Mouse (Mus musculus) MEL (cell line): ENCODE results near the gene Tmem251.
A peak's percentile ranks its signal among the peaks of the same experiment; 100 is the strongest.

Experiments used
- CHD1 ChIP-seq: IDR thresholded peaks from 2 replicates; pipeline ENCODE4 v1.6.1; 2012; ENCODE audit warnings: low read depth, mild to moderate bottlenecking, inconsistent platforms, low read length, improper control_type of control experiment
- CTCF ChIP-seq, 3 experiments: IDR thresholded peaks in 2 of 3; conservative IDR thresholded peaks in 1 of 3; 2 replicates each; pipeline ENCODE4 v1.5.1; 2011 to 2012; ENCODE audit warnings: low read length in 3 of 3, low read depth in 2 of 3, mild to moderate bottlenecking in 2 of 3, improper control_type of control experiment in 1 of 3, inconsistent platforms in 1 of 3, mixed read lengths in 1 of 3, moderate library complexity in 1 of 3; ENCODE audit not compliant: control insufficient read depth in 1 of 3, insufficient read depth in 1 of 3, poor library complexity in 1 of 3, severe bottlenecking in 1 of 3
- EP300 ChIP-seq, 2 experiments: IDR thresholded peaks; 2 replicates each; pipeline ENCODE4 v1.6.1; 2011; ENCODE audit warnings: improper control_type of control experiment in 2 of 2, low read length in 2 of 2, low read depth in 1 of 2, mild to moderate bottlenecking in 1 of 2
- POLR2A ChIP-seq, 2 experiments: IDR thresholded peaks; 2 replicates each; pipeline ENCODE4 v1.6.1; 2011 to 2012; ENCODE audit warnings: low read length in 2 of 2, mild to moderate bottlenecking in 2 of 2, control low read depth in 1 of 2, improper control_type of control experiment in 1 of 2, low read depth in 1 of 2, moderate library complexity in 1 of 2; ENCODE audit not compliant: control insufficient read depth in 1 of 2, insufficient read depth in 1 of 2, poor library complexity in 1 of 2
- ZKSCAN1 ChIP-seq: IDR thresholded peaks from 2 replicates; pipeline ENCODE4 v1.6.1; 2012; ENCODE audit warnings: low read depth, mild to moderate bottlenecking, inconsistent platforms, low read length, improper control_type of control experiment, moderate library complexity
- ZMIZ1 ChIP-seq: IDR thresholded peaks from 2 replicates; pipeline ENCODE4 v1.6.1; 2012; ENCODE audit warnings: low read depth, mild to moderate bottlenecking, inconsistent platforms, low read length, improper control_type of control experiment, moderate library complexity

DNA sequence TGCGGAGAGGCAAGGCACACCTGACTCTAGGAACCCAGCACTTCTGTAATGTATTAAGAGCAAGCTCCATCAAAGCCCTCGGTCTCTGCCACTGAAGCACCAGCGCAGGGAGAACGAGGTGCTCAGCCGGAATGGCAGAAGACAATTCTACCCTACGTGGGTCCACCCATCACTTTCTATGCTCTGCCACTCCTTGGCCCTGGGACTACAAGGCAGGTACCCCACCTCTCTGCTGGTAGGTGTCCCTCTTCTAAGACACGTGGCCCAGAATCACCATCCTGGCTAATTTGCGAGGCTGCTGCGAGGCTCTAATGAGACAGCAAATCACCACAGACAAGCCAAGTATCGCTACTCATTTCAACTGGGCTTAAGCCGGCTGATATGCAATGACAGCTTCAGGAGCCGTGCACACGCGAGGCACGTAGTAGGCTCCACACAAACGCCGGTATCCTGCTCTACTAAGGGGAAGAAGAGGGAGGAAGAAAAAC lies 39.6 kb upstream of the Tmem251 start:
- TF ChIP-seq CHD1 (no peak), EP300 (IDR thresholded peaks at IDR 0.05; ENCODE audit: low read depth in 1 of 2, low read length in 2 of 2) (no peak), ZKSCAN1 (peak; percentile 95), CTCF (IDR thresholded peaks at IDR 0.05 in 2 of 3, conservative IDR thresholded peaks at IDR 0.05 in 1 of 3; ENCODE audit: control insufficient read depth in 1 of 3, insufficient read depth in 1 of 3, low read depth in 2 of 3, low read length in 3 of 3, poor library complexity in 1 of 3, severe bottlenecking in 1 of 3) (no peak), POLR2A (IDR thresholded peaks at IDR 0.05; ENCODE audit: control insufficient read depth in 1 of 2, insufficient read depth in 1 of 2, low read depth in 1 of 2, low read length in 2 of 2, poor library complexity in 1 of 2) (no peak), ZMIZ1 (no peak)
